Mouse (Mus musculus) kidney, postnatal 0 days (tissue): ENCODE measurements at regions not wholly inside any gene's neighbourhood (a gene's known extent, or its start where the extent isn't known, plus 50 kb on each side); places are given as distances from the start of the nearest gene placed in this dataset.

Experiments
- ATAC-seq: fragments of 200-750 bp; cut with Nextera tagmentation; replicated peaks from 2 replicates; pipeline ENCODE4 v1.8.0; 2017; ENCODE audit warnings: low read depth, moderate number of reproducible peaks, moderate TSS enrichment, moderate library complexity; ENCODE audit not compliant: low FRiP score
- DNase-seq: peaks from one replicate; pipeline ENCODE4 v3.0.0-alpha.2; 2016; ENCODE audit warnings: low spot score
- H3K27ac ChIP-seq: fragments of 300-500 bp; sonication (generic); 2 replicates; pipeline ENCODE4 v1.5.1; 2014; ENCODE audit warnings: mild to moderate bottlenecking
- H3K27me3 ChIP-seq: fragments of 300-500 bp; sonication (generic); 2 replicates; pipeline ENCODE4 v1.6.1; 2014; ENCODE audit warnings: low read length, mixed read lengths; ENCODE audit not compliant: insufficient read depth
- H3K36me3 ChIP-seq: fragments of 300-500 bp; sonication (generic); 2 replicates; pipeline ENCODE4 v1.6.1; 2014; ENCODE audit warnings: low read length, mixed read lengths; ENCODE audit not compliant: insufficient read depth
- H3K4me1 ChIP-seq: fragments of 300-500 bp; sonication (generic); replicated peaks from 2 replicates; pipeline ENCODE4 v1.6.1; 2014; ENCODE audit warnings: antibody characterized with exemption, low read length, mixed read lengths; ENCODE audit not compliant: insufficient read depth
- H3K4me2 ChIP-seq: fragments of 300-500 bp; sonication (generic); 2 replicates; pipeline ENCODE4 v1.6.1; 2014; ENCODE audit warnings: mild to moderate bottlenecking, low read length, moderate library complexity, mixed read lengths
- H3K4me3 ChIP-seq: fragments of 300-500 bp; sonication (generic); replicated peaks from 2 replicates; pipeline ENCODE4 v1.5.1; 2014; ENCODE audit warnings: low read depth, low read length
- H3K9ac ChIP-seq: fragments of 300-500 bp; sonication (generic); 2 replicates; pipeline ENCODE4 v1.6.1; 2014; ENCODE audit warnings: low read depth, low read length
- H3K9me3 ChIP-seq: fragments of 300-500 bp; sonication (generic); replicated peaks from 2 replicates; pipeline ENCODE4 v1.6.1; 2016; ENCODE audit warnings: low read length, inconsistent platforms, mixed read lengths
- CTCF ChIP-seq: IDR thresholded peaks from 2 replicates; pipeline ENCODE4 v1.5.1; 2016; ENCODE audit warnings: antibody characterized with exemption, low read depth, mild to moderate bottlenecking, moderate library complexity
- WGBS: fragments of 180-500 bp; shearing (Covaris S2); extraction: QIAGEN DNeasy Blood & Tissue Kit; methylation state at CpG from one replicate; pipeline ENCODE4 v1.1.7; 2014; 5-methylcytosine and 5-hydroxymethylcytosine counted together

DNA sequence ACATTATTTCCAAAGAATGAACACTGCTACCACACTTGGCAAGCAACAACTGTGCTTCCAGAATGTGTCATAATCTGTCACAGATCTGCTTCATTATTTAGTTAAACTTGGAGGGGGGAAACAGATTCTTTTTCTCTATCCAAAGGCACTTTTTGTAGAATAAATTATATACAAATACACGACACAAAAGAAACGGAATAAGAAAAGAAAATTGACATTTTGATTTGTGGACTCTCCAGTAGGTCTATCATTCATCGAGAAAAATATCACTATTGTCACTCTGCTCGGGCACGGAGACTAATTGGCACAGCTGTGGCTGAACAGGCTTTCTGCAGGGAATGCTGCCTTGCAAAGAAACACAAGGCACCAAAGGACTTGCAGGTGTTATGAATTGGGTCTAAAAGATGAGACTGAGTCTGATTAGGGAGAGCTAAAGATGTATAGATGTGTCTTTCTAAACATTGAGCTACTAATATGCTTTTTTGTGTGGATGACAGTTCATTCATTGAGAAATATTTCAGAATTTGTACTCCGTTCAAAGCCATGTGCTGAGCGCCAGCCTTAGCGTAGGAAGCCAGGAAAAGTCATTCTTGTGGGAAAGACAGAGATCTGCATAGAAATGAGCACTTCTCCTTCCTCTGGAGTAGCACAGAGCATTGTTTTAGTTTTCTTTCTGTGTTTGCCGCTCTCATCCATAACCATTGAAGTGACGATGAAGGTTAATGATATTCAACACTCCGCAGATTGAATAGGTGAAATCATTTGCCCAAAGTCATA, 337.1 kb downstream of the Csnka2ip start:
- Histone ChIP-seq H3K9ac (no peak overlapping the region), H3K9me3 (no peaks in the 10 kb centered on the region), H3K4me1 (no peaks in the 10 kb centered on the region), H3K27ac (no peak overlapping the region), H3K4me2 (no peak overlapping the region), H3K27me3 (no peaks in the 10 kb centered on the region), H3K4me3 (no peak overlapping the region), H3K36me3 (no peaks in the 10 kb centered on the region)
- WGBS = 84% methylated on average over 11 of the region's 11 CpGs
- DNase-seq = no peak
- TF ChIP-seq CTCF = no peak
- ATAC-seq = no peak

DNA sequence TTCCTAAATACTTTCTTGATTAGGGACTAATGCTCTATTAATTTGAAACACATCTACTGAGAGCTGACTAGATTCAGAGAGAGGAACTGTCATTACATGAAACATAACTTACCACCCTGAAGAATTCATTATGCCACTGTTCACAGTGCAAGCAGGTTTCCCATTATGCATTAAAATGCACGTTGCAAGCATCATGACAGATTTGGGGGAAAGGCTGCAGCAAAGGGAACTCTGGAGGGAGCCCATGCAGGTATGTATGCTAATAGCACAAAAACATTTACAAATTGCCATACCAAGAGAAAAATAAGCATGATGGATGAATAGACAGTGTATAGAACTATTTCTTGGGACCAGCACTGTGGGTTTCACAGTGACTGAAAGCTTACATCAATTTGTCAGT, 351.1 kb downstream of the Csnka2ip start:
- no peaks in the 10 kb centered on the region for H3K36me3 ChIP-seq
- 63% methylated on average over 1 of the region's 1 CpGs for WGBS
- DNase-seq = no peak
- no peaks in the 10 kb centered on the region for H3K27me3 ChIP-seq
- H3K4me2 ChIP-seq = no peak overlapping the region
- no peak overlapping the region for H3K27ac ChIP-seq
- no peak for TF ChIP-seq CTCF
- H3K9me3 ChIP-seq = no peaks in the 10 kb centered on the region
- no peak for ATAC-seq
- H3K4me1 ChIP-seq = no peaks in the 10 kb centered on the region
- H3K9ac ChIP-seq = no peak overlapping the region
- H3K4me3 ChIP-seq = no peak overlapping the region

DNA sequence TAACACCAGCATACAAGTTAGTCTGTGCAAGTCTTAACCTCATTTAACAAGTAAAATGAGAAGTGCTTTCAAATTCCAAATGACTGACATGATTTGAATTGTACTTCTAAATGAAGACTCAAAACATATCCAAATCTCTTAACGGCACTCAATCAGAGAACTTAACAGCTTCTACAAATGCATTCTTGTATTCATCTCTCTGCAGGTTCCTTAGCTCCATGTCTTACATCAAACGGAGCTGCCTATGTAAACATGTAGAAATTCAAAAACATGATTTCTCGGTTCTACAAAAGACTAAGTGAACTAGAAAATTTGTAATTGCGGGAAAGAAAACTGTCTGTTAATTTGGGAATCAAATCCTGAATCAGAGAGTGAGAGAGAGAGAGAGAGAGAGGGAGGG, 353.5 kb downstream of the Csnka2ip start:
- Histone ChIP-seq H3K4me1 (no peaks in the 10 kb centered on the region), H3K27ac (no peak overlapping the region), H3K9me3 (no peaks in the 10 kb centered on the region), H3K9ac (no peak overlapping the region), H3K36me3 (no peaks in the 10 kb centered on the region), H3K4me3 (no peak overlapping the region), H3K27me3 (no peaks in the 10 kb centered on the region), H3K4me2 (no peak overlapping the region)
- no peak for DNase-seq
- WGBS = 80% methylated on average over 4 of the region's 4 CpGs
- no peak for TF ChIP-seq CTCF
- ATAC-seq = no peak

DNA sequence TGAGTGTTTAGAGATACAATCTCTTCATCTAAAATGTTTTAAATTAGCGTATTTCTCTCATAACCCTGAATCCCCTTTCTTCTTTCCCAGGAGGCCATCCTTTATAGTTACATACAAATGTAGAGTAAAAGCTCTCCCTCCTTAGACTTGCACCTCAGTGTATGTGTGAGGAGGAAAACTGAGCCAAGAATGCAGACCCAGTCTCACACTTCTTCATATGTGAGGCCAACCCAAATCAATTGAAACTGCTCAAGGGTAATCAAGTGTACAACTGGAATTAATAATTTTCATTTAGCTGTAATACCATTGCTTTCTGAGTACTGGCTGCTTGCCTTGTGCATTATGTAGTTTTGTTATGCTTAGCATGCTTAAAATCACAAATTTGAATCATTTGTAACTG, 356.3 kb downstream of the Csnka2ip start:
- DNase-seq (no peak), ATAC-seq (no peak)
- H3K4me2 ChIP-seq = no peak overlapping the region
- no peaks in the 10 kb centered on the region for H3K27me3 ChIP-seq
- H3K27ac ChIP-seq = no peak overlapping the region
- no peak overlapping the region for H3K9ac ChIP-seq
- WGBS = 85% methylated on average over 1 of the region's 1 CpGs
- no peak overlapping the region for H3K4me3 ChIP-seq
- H3K9me3 ChIP-seq = no peaks in the 10 kb centered on the region
- H3K4me1 ChIP-seq = no peaks in the 10 kb centered on the region
- TF ChIP-seq CTCF = no peak
- H3K36me3 ChIP-seq = no peaks in the 10 kb centered on the region

DNA sequence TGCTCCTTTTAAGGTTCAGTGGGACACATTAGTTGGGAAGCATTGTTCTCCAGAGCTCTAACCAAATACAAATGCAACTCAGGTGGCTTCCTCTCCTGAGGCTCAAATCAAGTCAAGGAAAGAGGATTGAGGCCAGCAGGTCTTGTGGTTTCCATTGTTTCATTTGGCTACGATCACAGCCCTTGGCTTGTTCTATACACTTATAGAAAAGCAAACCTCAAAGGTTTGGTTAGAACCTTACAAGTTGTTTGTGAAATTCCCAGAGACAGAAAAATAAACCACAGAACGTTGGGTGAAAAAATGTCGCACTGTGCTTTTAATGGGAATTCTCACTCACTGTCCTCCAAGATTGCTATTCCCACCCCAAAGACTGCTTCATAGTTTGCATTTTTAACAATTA, 360.4 kb upstream of the Epha3 start:
- no peak for TF ChIP-seq CTCF
- H3K4me2 ChIP-seq = no peak overlapping the region
- ATAC-seq (no peak), DNase-seq (no peak)
- no peaks in the 10 kb centered on the region for H3K27me3 ChIP-seq
- H3K9ac ChIP-seq = no peak overlapping the region
- no peaks in the 10 kb centered on the region for H3K9me3 ChIP-seq
- WGBS = 72% methylated on average over 3 of the region's 3 CpGs
- no peaks in the 10 kb centered on the region for H3K36me3 ChIP-seq
- H3K4me1 ChIP-seq = no peaks in the 10 kb centered on the region
- no peak overlapping the region for H3K27ac ChIP-seq
- H3K4me3 ChIP-seq = no peak overlapping the region

DNA sequence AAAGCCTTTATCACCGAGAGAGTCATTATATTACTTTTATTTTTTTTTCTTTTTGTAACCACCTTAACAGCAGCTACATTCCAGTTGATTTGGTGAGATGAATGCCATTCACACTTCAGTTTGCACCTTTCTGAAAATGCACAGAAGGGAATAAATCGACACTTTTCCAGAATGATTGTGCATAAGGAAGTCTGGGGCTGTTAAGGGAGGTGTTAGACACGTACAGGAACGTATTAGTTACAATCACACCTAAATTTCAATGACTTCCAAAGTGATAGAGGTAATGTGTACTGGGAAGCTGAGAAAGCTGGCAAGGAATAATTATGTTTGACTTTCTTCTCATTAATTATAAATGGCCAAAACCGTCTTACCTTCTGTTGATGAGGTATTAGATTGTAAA, 352.7 kb upstream of the Epha3 start:
- Histone ChIP-seq H3K9me3 (no peaks in the 10 kb centered on the region), H3K27ac (no peak overlapping the region), H3K27me3 (no peaks in the 10 kb centered on the region), H3K9ac (no peak overlapping the region), H3K4me1 (no peaks in the 10 kb centered on the region), H3K4me3 (no peak overlapping the region), H3K36me3 (no peaks in the 10 kb centered on the region), H3K4me2 (no peak overlapping the region)
- ATAC-seq = no peak
- DNase-seq = no peak
- 76% methylated on average over 5 of the region's 5 CpGs for WGBS
- TF ChIP-seq CTCF = no peak

DNA sequence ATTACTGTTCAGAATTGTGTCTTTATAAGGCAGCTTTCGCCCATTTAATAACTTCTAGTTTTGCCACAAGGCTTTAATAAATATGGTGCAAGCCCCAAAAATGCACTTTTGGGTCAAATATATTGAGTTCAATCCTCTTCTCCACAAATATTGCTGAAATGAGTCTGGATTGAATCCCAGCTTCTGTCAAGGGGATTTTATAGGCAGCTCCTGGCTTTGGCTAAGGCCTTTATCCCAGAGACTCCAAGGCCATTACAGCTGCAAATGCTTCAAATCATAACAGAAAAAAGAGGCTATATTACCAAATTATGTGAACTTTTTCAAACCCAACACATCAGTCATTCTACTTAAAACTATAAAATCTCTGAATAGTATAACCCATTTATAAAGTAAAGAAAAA, 347.9 kb upstream of the Epha3 start:
- 83% methylated on average over 1 of the region's 1 CpGs for WGBS
- no peaks in the 10 kb centered on the region for H3K9me3 ChIP-seq
- H3K4me3 ChIP-seq = no peak overlapping the region
- no peaks in the 10 kb centered on the region for H3K4me1 ChIP-seq
- TF ChIP-seq CTCF = no peak
- H3K9ac ChIP-seq = no peak overlapping the region
- no peaks in the 10 kb centered on the region for H3K27me3 ChIP-seq
- no peak overlapping the region for H3K4me2 ChIP-seq
- H3K27ac ChIP-seq = no peak overlapping the region
- DNase-seq = peak; percentile 47
- ATAC-seq = no peak
- H3K36me3 ChIP-seq = no peaks in the 10 kb centered on the region
